Mouse (Mus musculus) layer of hippocampus, postnatal 36 days (tissue): ENCODE results near the gene Tcf7l1. TPM values are rescaled to one million over a fixed set of nuclear protein-coding genes. Genes with fewer than 3 reads are reported as not detected.
A peak's percentile ranks its signal among the peaks of the same experiment; 100 is the strongest.

Experiments used
- DNase-seq, 2 experiments: peaks; one replicate each; pipeline ENCODE4 v3.0.0; 2022
- total RNA-seq, 2 experiments: library from RNA; stranded (reverse); gene quantifications; 2 replicates each; pipeline ENCODE4 v1.2.3; 2021

Gene Tcf7l1
- total RNA-seq, 2 experiments from 2014 or later: 2.9 to 3.6 TPM

GRCm38 (mm10) chr6:72659717-72660390 is 129.2 kb downstream of the Tcf7l1 start:
- no peak for DNase-seq

- no peak for DNase-seq
These were observed 131.0 kb downstream of the Tcf7l1 start for GRCm38 (mm10) chr6:72658006-72658405.

GRCm38 (mm10) chr6:72656053-72656442 is 133.0 kb downstream of the Tcf7l1 start:
- no peak for DNase-seq

- DNase-seq: no peak
These were observed 133.6 kb downstream of the Tcf7l1 start for GRCm38 (mm10) chr6:72655309-72656052.

- DNase-seq: no peak
These were observed 134.7 kb downstream of the Tcf7l1 start for GRCm38 (mm10) chr6:72654355-72654754.

- no peak for DNase-seq
These were observed 135.6 kb downstream of the Tcf7l1 start for GRCm38 (mm10) chr6:72653419-72653818.

- DNase-seq: peak; percentile 41 to 44
These were observed 138.7 kb downstream of the Tcf7l1 start for GRCm38 (mm10) chr6:72650338-72650851.

- no peak for DNase-seq
These were observed 141.0 kb downstream of the Tcf7l1 start for GRCm38 (mm10) chr6:72648002-72648595.

- peak; percentile 54 to 70 for DNase-seq
These were observed 141.7 kb downstream of the Tcf7l1 start for GRCm38 (mm10) chr6:72647383-72647820.

- no peak for DNase-seq
These were observed 143.7 kb downstream of the Tcf7l1 start for GRCm38 (mm10) chr6:72645364-72645763.

GRCm38 (mm10) chr6:72644576-72644975 is 144.5 kb downstream of the Tcf7l1 start:
- no peak for DNase-seq

GRCm38 (mm10) chr6:72641218-72641954 is 147.7 kb downstream of the Tcf7l1 start:
- no peak for DNase-seq

GRCm38 (mm10) chr6:72636940-72637339 is 152.1 kb downstream of the Tcf7l1 start:
- DNase-seq: no peak

GRCm38 (mm10) chr6:72635760-72636431 is 153.2 kb downstream of the Tcf7l1 start:
- peak; percentile 27 to 51 for DNase-seq

- DNase-seq: no peak
These were observed 154.7 kb downstream of the Tcf7l1 start for GRCm38 (mm10) chr6:72634311-72634710.

GRCm38 (mm10) chr6:72631700-72632099 is 157.4 kb downstream of the Tcf7l1 start:
- DNase-seq: no peak

- DNase-seq: no peak
These were observed 158.1 kb downstream of the Tcf7l1 start for GRCm38 (mm10) chr6:72630961-72631360.

GRCm38 (mm10) chr6:72630370-72630769 is 158.7 kb downstream of the Tcf7l1 start:
- DNase-seq: no peak

- DNase-seq: peak in 1 of 2 experiments; percentile 23
These were observed 161.8 kb downstream of the Tcf7l1 start for GRCm38 (mm10) chr6:72627276-72627675.

- DNase-seq: no peak
These were observed 162.7 kb downstream of the Tcf7l1 start for GRCm38 (mm10) chr6:72626391-72626790.

- DNase-seq: no peak
These were observed 165.2 kb downstream of the Tcf7l1 start for GRCm38 (mm10) chr6:72623661-72624402.
